8 mouse cellular contexts compared by ENCODE assay signal in the genomic region with DNA sequence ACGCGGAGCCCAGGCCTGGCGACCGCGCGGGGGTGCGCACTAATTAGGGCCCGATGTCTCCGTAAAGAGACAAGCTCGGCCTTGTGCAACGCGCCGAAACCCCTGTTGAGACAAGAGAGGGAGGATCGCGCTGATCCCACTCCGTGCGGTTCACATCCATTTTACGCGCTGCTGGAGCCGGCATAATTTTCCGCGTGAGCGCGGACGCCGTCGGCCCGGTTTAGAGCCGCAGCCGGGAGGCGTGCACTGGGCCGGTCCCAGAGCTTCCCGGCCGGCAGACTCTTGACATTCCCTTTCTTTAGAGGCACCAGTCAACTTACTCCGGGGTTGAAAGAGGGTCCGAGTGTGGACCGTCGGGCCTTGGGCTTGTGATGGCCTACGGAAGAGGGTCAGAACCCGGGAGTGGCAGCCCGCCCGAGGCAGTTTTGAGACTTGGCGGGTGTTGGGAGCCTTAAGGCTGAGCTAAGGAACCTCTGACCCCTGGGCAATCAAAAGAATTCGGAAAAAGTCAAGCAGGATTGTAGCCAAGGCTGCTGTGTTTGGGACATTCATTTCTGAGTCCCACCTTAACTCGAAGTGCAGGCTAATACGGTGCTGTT. TPM values are rescaled to one million over a fixed set of nuclear protein-coding genes. Genes with fewer than 3 reads are reported as not detected.
A peak's percentile ranks its signal among the peaks of the same experiment; 100 is the strongest.
DNase-seq lines count a peak whose midpoint lies in the region; ATAC-seq lines count a peak whose summit lies in the region.

No protein-coding gene starts in this region.

- H3K4me3 ChIP-seq in lung, embryonic 16.5 days (ENCODE audit: low read length): peak overlapping the region; percentile 73
- H3K4me3 ChIP-seq in embryonic facial prominence, embryonic 15.5 days (replicated peaks): peak overlapping the region; percentile 56
- peak overlapping the region; percentile 50 for H3K4me3 ChIP-seq in neural tube, embryonic 13.5 days

- H3K27me3 ChIP-seq in lung, embryonic 16.5 days (ENCODE audit: control insufficient read depth, insufficient read depth, low read depth, low read length): peaks cover 9% of the 10 kb centered on the region; the same call in 1 of the 2 replicates
- peaks cover 7% of the 10 kb centered on the region; the same call in 1 of the 2 replicates for H3K27me3 ChIP-seq in embryonic facial prominence, embryonic 15.5 days
- H3K27me3 ChIP-seq in neural tube, embryonic 13.5 days: peaks cover 26% of the 10 kb centered on the region

- no peaks in the 10 kb centered on the region for H3K36me3 ChIP-seq in lung, embryonic 16.5 days (ENCODE audit: control insufficient read depth, insufficient read depth, low read length)
- no peaks in the 10 kb centered on the region for H3K36me3 ChIP-seq in embryonic facial prominence, embryonic 15.5 days
- H3K36me3 ChIP-seq in neural tube, embryonic 13.5 days: no peaks in the 10 kb centered on the region

- H3K4me1 ChIP-seq in lung, embryonic 16.5 days (replicated peaks; ENCODE audit: control insufficient read depth, insufficient read depth, low read length): peaks cover 15% of the 10 kb centered on the region
- H3K4me1 ChIP-seq in embryonic facial prominence, embryonic 15.5 days: peaks cover 24% of the 10 kb centered on the region; the same call in 1 of the 2 replicates
- H3K4me1 ChIP-seq in neural tube, embryonic 13.5 days (replicated peaks): peaks cover 41% of the 10 kb centered on the region

- H3K9ac ChIP-seq in lung, embryonic 16.5 days (ENCODE audit: low read length): peak overlapping the region; percentile 77
- peak overlapping the region; percentile 43 for H3K9ac ChIP-seq in embryonic facial prominence, embryonic 15.5 days
- H3K9ac ChIP-seq in neural tube, embryonic 13.5 days: peak overlapping the region; percentile 76

- H3K9me3 ChIP-seq in lung, embryonic 16.5 days (ENCODE audit: control insufficient read depth, low read length): no peaks in the 10 kb centered on the region
- H3K9me3 ChIP-seq in embryonic facial prominence, embryonic 15.5 days (replicated peaks): no peaks in the 10 kb centered on the region
- H3K9me3 ChIP-seq in neural tube, embryonic 13.5 days: no peaks in the 10 kb centered on the region

- peak overlapping the region; percentile 91 for H3K27ac ChIP-seq in lung, embryonic 16.5 days (ENCODE audit: low read length)
- peak overlapping the region; percentile 97 for H3K27ac ChIP-seq in embryonic facial prominence, embryonic 15.5 days (replicated peaks)
- H3K27ac ChIP-seq in neural tube, embryonic 13.5 days (replicated peaks): peak overlapping the region; percentile 97

- peak; percentile 19 for ATAC-seq in lung, embryonic 16.5 days (ENCODE audit: low read depth)
- peak; percentile 37 for ATAC-seq in embryonic facial prominence, embryonic 15.5 days (ENCODE audit: insufficient number of reproducible peaks, low FRiP score, low TSS enrichment, low read depth)
- peak; percentile 76 for ATAC-seq in neural tube, embryonic 13.5 days (ENCODE audit: low read depth)

- WGBS in lung, embryonic 16.5 days: under 1% methylated on average over 46 of the region's 46 CpGs
- WGBS in embryonic facial prominence, embryonic 15.5 days: 1% methylated on average over 46 of the region's 46 CpGs
- 1% methylated on average over 46 of the region's 46 CpGs for WGBS in neural tube, embryonic 13.5 days

- DNase-seq in lung, postnatal 25 days (ENCODE audit: low spot score): no peak
- peak; percentile 56 to 75 for DNase-seq in kidney, postnatal 36 days
- no peak for DNase-seq in urinary bladder, postnatal 10 days (ENCODE audit: low spot score)
- no peak for DNase-seq in ovary, adult 18-20 months (ENCODE audit: low spot score)
- DNase-seq in adrenal gland, adult 18-20 months (ENCODE audit: low spot score in 2 of 2): no peak

- peak overlapping the region; percentile 85 for H3K4me2 ChIP-seq in lung, embryonic 16.5 days (ENCODE audit: low read depth, low read length)
- peak overlapping the region; percentile 76 for H3K4me2 ChIP-seq in embryonic facial prominence, embryonic 15.5 days (replicated peaks)
- peak overlapping the region; percentile 65 for H3K4me2 ChIP-seq in neural tube, embryonic 13.5 days

RNA-seq across cellular contexts. Expression of a gene that starts 0.9 kb away (rescaled TPM):
- 12.0 and 12.3 TPM in 2 replicates for polyA plus RNA-seq in lung, embryonic 16.5 days (2015; fragmentation: Nextera tagmentation; extraction: Ambion mirVana)
- polyA plus RNA-seq in embryonic facial prominence, embryonic 15.5 days (2015; fragmentation: Nextera tagmentation; extraction: Ambion mirVana): 15.1 and 15.3 TPM in 2 replicates
- polyA plus RNA-seq in neural tube, embryonic 13.5 days (2015; fragmentation: Nextera tagmentation; extraction: Ambion mirVana): 32.5 and 33.9 TPM in 2 replicates
- total RNA-seq in adrenal gland, adult 18-20 months (2021): 10 to 100 TPM in 1 of 2 experiments, 1 to 10 TPM in 1; 8.8 to 11.0 TPM

Comparison
In these comparisons a context has a peak if more than half of its experiments do, and no peak if none do; other contexts are left out.
1. ATAC-seq: peak in every context shown above with its lines; median percentile 76 in neural tube, embryonic 13.5 days; 37 in embryonic facial prominence, embryonic 15.5 days; 19 in lung, embryonic 16.5 days.
2. DNase-seq: peak in kidney, postnatal 36 days (2 of 2); none in lung, postnatal 25 days (single experiment), urinary bladder, postnatal 10 days (single experiment), ovary, adult 18-20 months (single experiment) and adrenal gland, adult 18-20 months (0 of 2).
3. Peak in every context shown above with its lines, with median percentiles within 50 percentile points of each other: H3K27ac ChIP-seq, H3K4me2 ChIP-seq, H3K4me3 ChIP-seq and H3K9ac ChIP-seq.